Mouse (Mus musculus) liver, embryonic 16.5 days (tissue): ENCODE measurements around the gene Inip. TPM values are rescaled to one million over a fixed set of nuclear protein-coding genes. Genes with fewer than 3 reads are reported as not detected.

Experiments used
- ATAC-seq: fragments of 200-750 bp; cut with Nextera tagmentation; 2 replicates; pipeline ENCODE4 v1.8.0; 2017; ENCODE audit warnings: low read depth, mild to moderate bottlenecking, moderate number of reproducible peaks, moderate library complexity
- H3K27ac ChIP-seq: fragments of 300-500 bp; sonication (generic); 2 replicates; pipeline ENCODE4 v1.5.1; 2014; ENCODE audit warnings: mild to moderate bottlenecking, low read length
- H3K27me3 ChIP-seq: fragments of 300-500 bp; sonication (generic); 2 replicates; pipeline ENCODE4 v1.6.1; 2014; ENCODE audit warnings: low read depth, low read length, mixed read lengths; ENCODE audit not compliant: control insufficient read depth, insufficient read depth
- H3K36me3 ChIP-seq: fragments of 300-500 bp; sonication (generic); 2 replicates; pipeline ENCODE4 v1.6.1; 2014; ENCODE audit warnings: mild to moderate bottlenecking; ENCODE audit not compliant: control insufficient read depth, insufficient read depth
- H3K4me1 ChIP-seq: fragments of 300-500 bp; sonication (generic); 2 replicates; pipeline ENCODE4 v1.6.1; 2014; ENCODE audit warnings: low read depth, low read length, mixed read lengths; ENCODE audit not compliant: control insufficient read depth
- H3K4me2 ChIP-seq: fragments of 300-500 bp; sonication (generic); 2 replicates; pipeline ENCODE4 v1.6.1; 2014; ENCODE audit warnings: low read depth, low read length, mixed read lengths
- H3K4me3 ChIP-seq: fragments of 300-500 bp; sonication (generic); 2 replicates; pipeline ENCODE4 v1.5.1; 2014; ENCODE audit warnings: low read depth, mild to moderate bottlenecking, low read length
- H3K9ac ChIP-seq: fragments of 300-500 bp; sonication (generic); 2 replicates; pipeline ENCODE4 v1.6.1; 2014; ENCODE audit warnings: low read depth, low read length
- H3K9me3 ChIP-seq: fragments of 300-500 bp; sonication (generic); replicated peaks from 2 replicates; pipeline ENCODE4 v1.6.1; 2016; ENCODE audit warnings: low read length; ENCODE audit not compliant: control insufficient read depth
- WGBS: fragments of 180-500 bp; shearing (Covaris S2); extraction: QIAGEN DNeasy Blood & Tissue Kit; methylation state at CpG from one replicate; pipeline ENCODE4 v1.1.7; 2014; ENCODE audit not compliant: insufficient replicate concordance; 5-methylcytosine and 5-hydroxymethylcytosine counted together
- polyA plus RNA-seq: library from polyadenylated mRNA; unstranded; fragments of >200 nt; fragmentation: Nextera tagmentation; extraction: Ambion mirVana; gene quantifications from 2 replicates; pipeline ENCODE4 v1.2.1, GENCODE M21; 2015

Inip gene
- polyA plus RNA-seq, 1 experiment from 2014 or later: 14.0 TPM

DNA sequence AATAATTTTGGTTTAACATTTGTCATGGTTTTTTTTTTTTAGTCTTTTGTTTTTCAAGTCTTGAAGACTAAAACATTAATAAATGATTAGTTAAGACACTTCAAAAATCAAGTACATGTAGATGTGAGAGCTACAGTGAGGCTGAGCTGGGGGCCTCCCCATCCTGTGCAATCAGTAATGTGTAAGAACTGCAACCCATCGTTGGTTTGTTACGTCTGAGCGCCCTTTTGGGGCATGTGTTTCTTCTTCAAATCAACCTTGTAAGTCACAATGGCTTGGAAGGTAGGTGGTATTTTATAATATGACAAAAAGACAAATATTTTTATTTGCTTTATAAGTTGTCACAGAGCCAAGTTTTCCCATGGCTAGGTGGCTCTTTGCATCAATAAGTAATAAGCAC is 79.6 kb downstream of the Inip start:
- Histone ChIP-seq H3K4me3 (no peak overlapping the region), H3K9me3 (no peaks in the 10 kb centered on the region), H3K9ac (no peak overlapping the region), H3K4me1 (peaks cover 7% of the 10 kb centered on the region), H3K27me3 (no peaks in the 10 kb centered on the region), H3K36me3 (no peaks in the 10 kb centered on the region), H3K4me2 (no peak overlapping the region), H3K27ac (no peak overlapping the region)
- 85% methylated on average over 3 of the region's 3 CpGs for WGBS
- no peak for ATAC-seq

Other genes starting within 250 kb of the Inip start
- 20.9 and 21.3 TPM in 2 replicates for gene Hsdl2, start 220.0 kb downstream of the Inip start, polyA plus RNA-seq
- 8.1 and 8.3 TPM in 2 replicates for gene E130308A19Rik, start 175.4 kb downstream of the Inip start, polyA plus RNA-seq
- gene Snx30, start 4.3 kb upstream of the Inip start, polyA plus RNA-seq: 3.6 and 5.0 TPM in 2 replicates
- gene Slc46a2, start 113.5 kb upstream of the Inip start, polyA plus RNA-seq: not detected in 2 replicates
- gene Mup4, start 159.1 kb upstream of the Inip start, polyA plus RNA-seq: not detected in 2 replicates
- not detected in 2 replicates for gene Mup6, start 162.7 kb upstream of the Inip start, polyA plus RNA-seq